Mouse (Mus musculus) adrenal gland, postnatal 25 days (tissue): ENCODE results near the gene Wdr61. TPM values are rescaled to one million over a fixed set of nuclear protein-coding genes. Genes with fewer than 3 reads are reported as not detected.
A peak's percentile ranks its signal among the peaks of the same experiment; 100 is the strongest.

ENCODE experiments used
- DNase-seq: peaks from one replicate; pipeline ENCODE4 v3.0.0; 2021; ENCODE audit warnings: mixed read lengths
- microRNA-seq, 2 experiments: library from miRNA; unstranded; fragments of <30 nt; microRNA quantifications; one replicate each; pipeline ENCODE4 v1.2.0; 2021
- total RNA-seq: library from RNA; stranded (reverse); gene quantifications from 2 replicates; pipeline ENCODE4 v1.2.3, GENCODE M21; 2021

Gene Wdr61
- total RNA-seq, 1 experiment from 2014 or later, result 72.0 TPM

DNA sequence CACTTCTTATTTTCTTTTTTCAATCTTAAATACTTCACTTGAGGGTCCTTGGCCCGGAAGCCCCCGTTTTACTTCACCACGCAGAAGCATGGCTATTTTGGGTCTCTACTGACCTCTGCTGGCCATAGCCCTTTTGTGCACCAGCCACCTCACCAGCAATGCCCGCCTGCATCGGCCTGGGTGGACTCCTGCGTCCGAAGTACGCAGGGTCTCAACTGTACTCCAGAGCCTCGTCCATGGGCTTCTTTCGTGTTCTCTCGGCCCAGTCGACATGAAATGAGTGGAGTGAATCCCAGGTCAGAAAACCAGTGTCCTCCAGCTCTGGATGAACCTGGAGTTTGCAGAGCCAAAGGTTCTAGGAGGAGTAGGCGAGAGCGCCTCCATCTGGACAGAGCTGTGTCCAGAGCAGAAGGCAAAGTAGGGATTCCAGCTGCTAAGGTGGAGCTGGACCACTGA is 57.8 kb downstream of the Wdr61 start:
- DNase-seq, result peak; percentile 73

DNA sequence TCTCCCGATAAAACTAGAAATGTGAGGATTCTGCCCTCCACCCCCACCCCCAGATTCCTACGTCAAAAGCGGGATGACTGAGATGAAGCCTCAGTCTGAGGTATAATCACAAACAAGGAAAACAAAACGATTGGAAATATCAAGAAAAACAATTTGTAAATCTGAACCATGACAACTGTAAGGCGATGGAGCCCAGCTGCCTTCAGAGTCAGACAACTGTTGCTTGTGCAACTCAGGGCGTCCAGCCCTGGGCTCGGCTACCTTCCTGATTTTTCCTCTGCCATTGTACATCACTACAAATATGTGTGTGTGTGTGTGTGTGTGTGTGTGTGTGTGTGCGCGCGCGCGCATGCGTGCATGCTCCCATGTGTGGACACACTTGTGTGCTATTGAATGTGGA is 60.4 kb downstream of the Wdr61 start:
- DNase-seq, result no peak

DNA sequence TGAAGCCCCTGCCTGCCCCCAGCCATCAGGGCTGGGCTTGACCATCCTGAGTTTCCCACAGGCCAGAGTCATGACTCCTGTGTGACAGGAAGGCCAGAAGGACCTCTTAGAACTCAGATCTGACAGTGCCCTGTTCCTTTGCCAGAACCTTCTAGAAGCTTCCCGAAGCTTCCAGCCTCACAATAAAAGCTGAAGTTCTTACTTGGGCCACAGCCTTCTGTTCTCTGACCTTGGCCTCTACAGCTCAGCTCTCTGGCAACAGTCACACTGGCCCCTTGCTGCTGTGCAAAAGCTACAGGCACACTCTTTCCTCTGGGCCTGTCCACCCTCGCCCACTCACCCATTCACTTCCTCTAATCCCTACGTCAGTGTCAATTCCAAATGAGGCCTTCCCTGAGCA is 62.4 kb downstream of the Wdr61 start:
- peak; percentile 30 for DNase-seq

DNA sequence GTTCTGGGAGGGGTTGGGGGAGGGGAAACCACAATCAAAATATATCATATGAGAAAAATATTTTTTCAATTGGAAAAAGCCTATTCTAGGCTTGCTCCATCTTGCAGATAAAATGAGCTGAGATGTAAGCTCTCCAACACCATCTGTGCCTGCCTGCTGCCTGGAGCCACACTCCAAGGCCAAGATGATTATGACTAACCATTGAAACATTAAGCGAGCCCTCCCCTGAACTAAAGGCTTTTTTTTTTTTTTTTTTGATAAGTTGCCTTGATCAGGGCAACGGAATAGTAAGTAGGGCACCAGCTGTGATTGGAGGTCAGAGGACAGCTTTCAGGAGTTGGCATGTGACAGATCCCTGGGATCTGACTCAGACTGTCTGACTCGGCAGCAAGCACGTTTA is 65.9 kb downstream of the Wdr61 start:
- DNase-seq, result no peak

DNA sequence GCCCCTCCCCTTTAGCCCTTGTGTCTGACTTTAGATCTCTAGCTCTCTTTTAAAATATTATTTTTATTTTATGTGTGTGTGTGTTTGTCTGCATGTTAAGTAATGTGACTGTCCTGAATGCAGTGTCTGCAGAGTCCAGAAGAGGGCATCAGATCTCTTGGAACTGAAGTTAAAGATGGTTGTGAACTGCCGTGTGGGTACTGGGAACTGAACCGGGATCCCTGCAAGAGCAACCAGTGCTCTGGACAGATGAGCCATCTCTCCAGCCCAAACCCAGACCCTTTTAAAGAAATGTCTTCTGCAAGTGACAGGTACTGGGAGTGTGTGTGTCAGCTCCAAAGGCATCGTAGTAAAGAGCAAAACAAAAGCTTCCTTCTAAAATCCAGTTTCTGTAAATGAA is 68.2 kb downstream of the Wdr61 start:
- DNase-seq, result no peak

Small RNAs within 50 kb of the gene (microRNA-seq; reads per million reads assigned to microRNA genes)
- gene Mir5710, result 0.69 to 1.1 reads per million in 2 experiments

Other genes with a start within 250 kb of the Wdr61 start
- gene Dmxl2, start 232.9 kb downstream of the Wdr61 start, total RNA-seq, result 18.3 and 19.1 TPM in 2 replicates
- gene Sh2d7, start 195.5 kb downstream of the Wdr61 start, total RNA-seq, result not detected in 2 replicates
- 37.7 and 48.6 TPM in 2 replicates for gene Cib2, start 174.3 kb downstream of the Wdr61 start, total RNA-seq
- gene Idh3a, start 148.2 kb downstream of the Wdr61 start, total RNA-seq, result 223 and 260 TPM in 2 replicates
- gene Acsbg1, start 72.6 kb downstream of the Wdr61 start, total RNA-seq, result 86.2 and 108 TPM in 2 replicates
- 16.7 and 23.1 TPM in 2 replicates for gene Dnaja4, start 35.6 kb downstream of the Wdr61 start, total RNA-seq
- gene Crabp1, start 30.2 kb upstream of the Wdr61 start, total RNA-seq, result 8.4 and 9.5 TPM in 2 replicates
- gene Ireb2, start 129.3 kb upstream of the Wdr61 start, total RNA-seq, result 63.1 and 64.0 TPM in 2 replicates
- gene Hykk, start 182.8 kb upstream of the Wdr61 start, total RNA-seq, result 2.4 and 2.5 TPM in 2 replicates
- 202 and 203 TPM in 2 replicates for gene Psma4, start 216.3 kb upstream of the Wdr61 start, total RNA-seq
- not detected in 2 replicates for gene AY074887, start 216.5 kb upstream of the Wdr61 start, total RNA-seq
- gene Chrna5, start 246.4 kb upstream of the Wdr61 start, total RNA-seq, result 0.86 and 0.88 TPM in 2 replicates